Mouse (Mus musculus): ENCODE data around the gene Rtn4rl1. TPM values are rescaled to one million over a fixed set of nuclear protein-coding genes. Genes with fewer than 3 reads are reported as not detected.

Gene Rtn4rl1
- polyA plus RNA-seq, 1 experiment from 2014 or later: 2.5 TPM

GRCm38 (mm10) chr11:75196131-75196530 lies 2.5 kb downstream of the Rtn4rl1 start:
- Histone ChIP-seq H3K9me3 (no peaks in the 10 kb centered on the region), H3K27me3 (ENCODE audit: insufficient read depth, poor library complexity, severe bottlenecking) (peaks cover 100% of the 10 kb centered on the region), H3K4me3 (peak overlapping the region; percentile 2; the same call in 1 of the 2 replicates), H3K27ac (no peak overlapping the region), H3K36me3 (no peaks in the 10 kb centered on the region), H3K4me1 (replicated peaks) (peaks cover 73% of the 10 kb centered on the region)
- DNase-seq (ENCODE audit: low spot score): no peak
- WGBS: 51% methylated on average over 6 of the region's 6 CpGs

- Histone ChIP-seq H3K27me3 (ENCODE audit: insufficient read depth, poor library complexity, severe bottlenecking) (peaks cover 93% of the 10 kb centered on the region), H3K27ac (no peak overlapping the region), H3K36me3 (no peaks in the 10 kb centered on the region), H3K9me3 (no peaks in the 10 kb centered on the region), H3K4me1 (replicated peaks) (peaks cover 80% of the 10 kb centered on the region), H3K4me3 (no peak overlapping the region)
- no peak for DNase-seq (ENCODE audit: low spot score)
- 21% methylated on average over 7 of the region's 7 CpGs for WGBS
Measured at GRCm38 (mm10) chr11:75197956-75198355, 4.4 kb downstream of the Rtn4rl1 start.

GRCm38 (mm10) chr11:75198792-75199191 lies 5.2 kb downstream of the Rtn4rl1 start:
- H3K4me1 ChIP-seq (replicated peaks): peaks cover 79% of the 10 kb centered on the region

GRCm38 (mm10) chr11:75199951-75200350 lies 6.4 kb downstream of the Rtn4rl1 start:
- Histone ChIP-seq H3K27me3 (ENCODE audit: insufficient read depth, poor library complexity, severe bottlenecking) (peaks cover 80% of the 10 kb centered on the region), H3K27ac (no peak overlapping the region), H3K4me1 (replicated peaks) (peaks cover 78% of the 10 kb centered on the region), H3K4me3 (no peak overlapping the region), H3K36me3 (no peaks in the 10 kb centered on the region), H3K9me3 (no peaks in the 10 kb centered on the region)
- WGBS: 82% methylated on average over 5 of the region's 5 CpGs
- no peak for DNase-seq (ENCODE audit: low spot score)

More at GRCm38 (mm10) chr11:75198792-75199191, 5.2 kb downstream of the Rtn4rl1 start:
- Histone ChIP-seq H3K9me3 (no peaks in the 10 kb centered on the region), H3K36me3 (no peaks in the 10 kb centered on the region), H3K4me3 (no peak overlapping the region), H3K27ac (no peak overlapping the region), H3K27me3 (ENCODE audit: insufficient read depth, poor library complexity, severe bottlenecking) (peaks cover 91% of the 10 kb centered on the region)
- DNase-seq (ENCODE audit: low spot score): no peak
- 60% methylated on average over 4 of the region's 4 CpGs for WGBS

- Histone ChIP-seq H3K9me3 (no peaks in the 10 kb centered on the region), H3K4me1 (replicated peaks) (peaks cover 69% of the 10 kb centered on the region), H3K27ac (no peak overlapping the region), H3K36me3 (no peaks in the 10 kb centered on the region), H3K4me3 (no peak overlapping the region), H3K27me3 (ENCODE audit: insufficient read depth, poor library complexity, severe bottlenecking) (peaks cover 71% of the 10 kb centered on the region)
- 90% methylated on average over 12 of the region's 12 CpGs for WGBS
- no peak for DNase-seq (ENCODE audit: low spot score)
Measured at GRCm38 (mm10) chr11:75200935-75201334, 7.4 kb downstream of the Rtn4rl1 start.

- WGBS: 56% methylated on average over 8 of the region's 8 CpGs
- Histone ChIP-seq H3K4me3 (no peak overlapping the region), H3K27ac (0 out of 2 replicates have a peak overlapping the region, but pooled peaks have one; percentile 6), H3K9me3 (no peaks in the 10 kb centered on the region), H3K4me1 (replicated peaks) (peaks cover 65% of the 10 kb centered on the region), H3K36me3 (no peaks in the 10 kb centered on the region), H3K27me3 (ENCODE audit: insufficient read depth, poor library complexity, severe bottlenecking) (peaks cover 67% of the 10 kb centered on the region)
- DNase-seq (ENCODE audit: low spot score): no peak
Measured at GRCm38 (mm10) chr11:75201721-75202120, 8.1 kb downstream of the Rtn4rl1 start.

- Histone ChIP-seq H3K36me3 (no peaks in the 10 kb centered on the region), H3K27me3 (ENCODE audit: insufficient read depth, poor library complexity, severe bottlenecking) (peaks cover 45% of the 10 kb centered on the region), H3K4me1 (replicated peaks) (peaks cover 56% of the 10 kb centered on the region), H3K4me3 (no peak overlapping the region), H3K27ac (0 out of 2 replicates have a peak overlapping the region, but pooled peaks have one; percentile 12), H3K9me3 (no peaks in the 10 kb centered on the region)
- 88% methylated on average over 4 of the region's 4 CpGs for WGBS
- DNase-seq (ENCODE audit: low spot score): no peak
Measured at GRCm38 (mm10) chr11:75203926-75204325, 10.3 kb downstream of the Rtn4rl1 start.

- Histone ChIP-seq H3K9me3 (no peaks in the 10 kb centered on the region), H3K4me3 (no peak overlapping the region), H3K4me1 (replicated peaks) (peaks cover 60% of the 10 kb centered on the region), H3K27ac (peak overlapping the region; percentile 45; the same call in 1 of the 2 replicates), H3K36me3 (no peaks in the 10 kb centered on the region), H3K27me3 (ENCODE audit: insufficient read depth, poor library complexity, severe bottlenecking) (peaks cover 40% of the 10 kb centered on the region)
- no peak for DNase-seq (ENCODE audit: low spot score)
- 43% methylated on average over 9 of the region's 9 CpGs for WGBS
Measured at GRCm38 (mm10) chr11:75204472-75204871, 10.9 kb downstream of the Rtn4rl1 start.

GRCm38 (mm10) chr11:75206347-75206746 lies 12.8 kb downstream of the Rtn4rl1 start:
- Histone ChIP-seq H3K9me3 (no peaks in the 10 kb centered on the region), H3K4me1 (replicated peaks) (peaks cover 63% of the 10 kb centered on the region), H3K36me3 (no peaks in the 10 kb centered on the region), H3K27ac (no peak overlapping the region; the same call in 1 of the 2 replicates), H3K27me3 (ENCODE audit: insufficient read depth, poor library complexity, severe bottlenecking) (peaks cover 28% of the 10 kb centered on the region), H3K4me3 (no peak overlapping the region)
- DNase-seq (ENCODE audit: low spot score): no peak
- 81% methylated on average over 4 of the region's 4 CpGs for WGBS

- 69% methylated on average over 4 of the region's 4 CpGs for WGBS
- no peak overlapping the region for H3K4me3 ChIP-seq
- DNase-seq (ENCODE audit: low spot score): no peak
- no peaks in the 10 kb centered on the region for H3K9me3 ChIP-seq
- H3K36me3 ChIP-seq: no peaks in the 10 kb centered on the region
- H3K27ac ChIP-seq: peak overlapping the region; percentile 50; the same call in 1 of the 2 replicates
- peaks cover 40% of the 10 kb centered on the region for H3K27me3 ChIP-seq (ENCODE audit: insufficient read depth, poor library complexity, severe bottlenecking)
- peaks cover 61% of the 10 kb centered on the region for H3K4me1 ChIP-seq (replicated peaks)
Measured at GRCm38 (mm10) chr11:75209363-75209762, 15.8 kb downstream of the Rtn4rl1 start.

GRCm38 (mm10) chr11:75210093-75210492 lies 16.5 kb downstream of the Rtn4rl1 start:
- H3K4me1 ChIP-seq (replicated peaks): peaks cover 60% of the 10 kb centered on the region
- peak overlapping the region; percentile 50 for H3K27ac ChIP-seq
- 59% methylated on average over 4 of the region's 4 CpGs for WGBS

GRCm38 (mm10) chr11:75210755-75211154 lies 17.2 kb downstream of the Rtn4rl1 start:
- DNase-seq (ENCODE audit: low spot score): no peak
- peaks cover 65% of the 10 kb centered on the region for H3K4me1 ChIP-seq (replicated peaks)

More at GRCm38 (mm10) chr11:75210093-75210492, 16.5 kb downstream of the Rtn4rl1 start:
- H3K4me3 ChIP-seq: no peak overlapping the region
- DNase-seq (ENCODE audit: low spot score): no peak
- peaks cover 41% of the 10 kb centered on the region for H3K27me3 ChIP-seq (ENCODE audit: insufficient read depth, poor library complexity, severe bottlenecking)
- H3K36me3 ChIP-seq: no peaks in the 10 kb centered on the region
- H3K9me3 ChIP-seq: no peaks in the 10 kb centered on the region

GRCm38 (mm10) chr11:75212031-75212667 lies 18.6 kb downstream of the Rtn4rl1 start:
- 49% methylated on average over 8 of the region's 8 CpGs for WGBS
- Histone ChIP-seq H3K36me3 (no peaks in the 10 kb centered on the region), H3K9me3 (no peaks in the 10 kb centered on the region), H3K27me3 (ENCODE audit: insufficient read depth, poor library complexity, severe bottlenecking) (peaks cover 47% of the 10 kb centered on the region), H3K4me3 (no peak overlapping the region), H3K27ac (peak overlapping the region; percentile 73), H3K4me1 (replicated peaks) (peaks cover 72% of the 10 kb centered on the region)
- no peak for DNase-seq (ENCODE audit: low spot score)

More at GRCm38 (mm10) chr11:75210755-75211154, 17.2 kb downstream of the Rtn4rl1 start:
- Histone ChIP-seq H3K9me3 (no peaks in the 10 kb centered on the region), H3K27me3 (ENCODE audit: insufficient read depth, poor library complexity, severe bottlenecking) (peaks cover 47% of the 10 kb centered on the region), H3K36me3 (no peaks in the 10 kb centered on the region), H3K27ac (peak overlapping the region; percentile 26; the same call in 1 of the 2 replicates), H3K4me3 (no peak overlapping the region)
- 47% methylated on average over 6 of the region's 6 CpGs for WGBS

Data from hindbrain, embryonic 10.5 days (tissue).